Mouse (Mus musculus) ES-E14 (cell line): ENCODE results near the gene Lgmn. TPM values are rescaled to one million over a fixed set of nuclear protein-coding genes. Genes with fewer than 3 reads are reported as not detected.

Source experiments
- DNase-seq: peaks from one replicate; pipeline ENCODE4 v3.0.0-alpha.2; 2013; ENCODE audit warnings: low read depth, low spot score
- H3K27ac ChIP-seq: 2 replicates; pipeline ENCODE4 v1.5.1; 2012; ENCODE audit warnings: low read depth, mild to moderate bottlenecking, low read length, moderate library complexity, mixed read lengths; ENCODE audit not compliant: poor library complexity, insufficient read depth, severe bottlenecking
- H3K36me3 ChIP-seq: 2 replicates; pipeline ENCODE4 v1.6.1; 2012; ENCODE audit warnings: mild to moderate bottlenecking, low read length, moderate library complexity, mixed read lengths; ENCODE audit not compliant: control insufficient read depth, poor library complexity, insufficient read depth, severe bottlenecking
- H3K4me1 ChIP-seq, 2 experiments: fragments of 150-350 bp in 1 of 2; sonication (generic) in 1 of 2; 2 replicates each; pipeline ENCODE4 v1.6.1; 2012; ENCODE audit warnings: low read length in 2 of 2, mild to moderate bottlenecking in 1 of 2, mixed read lengths in 1 of 2; ENCODE audit not compliant: control insufficient read depth in 2 of 2, insufficient read depth in 2 of 2, poor library complexity in 1 of 2
- H3K4me3 ChIP-seq, 2 experiments: fragments of 150-350 bp in 1 of 2; sonication (generic) in 1 of 2; 2 replicates each; pipeline ENCODE4 v1.5.1; 2012; ENCODE audit warnings: low read length in 2 of 2, low read depth in 1 of 2, mild to moderate bottlenecking in 1 of 2, mixed read lengths in 1 of 2; ENCODE audit not compliant: insufficient read depth in 1 of 2, poor library complexity in 1 of 2, severe bottlenecking in 1 of 2
- H3K9ac ChIP-seq: 2 replicates; pipeline ENCODE4 v1.6.1; 2012; ENCODE audit warnings: low read depth, mild to moderate bottlenecking, low read length, mixed read lengths; ENCODE audit not compliant: poor library complexity, insufficient read depth, severe bottlenecking
- H3K9me3 ChIP-seq: fragments of 150-350 bp; sonication (generic); 2 replicates; pipeline ENCODE4 v1.6.1; 2012; ENCODE audit warnings: low read depth, mild to moderate bottlenecking, low read length; ENCODE audit not compliant: control insufficient read depth, insufficient read depth
- CHD2 ChIP-seq: IDR thresholded peaks from 2 replicates; pipeline ENCODE4 v1.6.1; 2014; ENCODE audit warnings: mild to moderate bottlenecking, low read depth, low read length, inconsistent platforms
- HCFC1 ChIP-seq: IDR thresholded peaks from 2 replicates; pipeline ENCODE4 v1.6.1; 2012; ENCODE audit warnings: low read length, inconsistent platforms, borderline replicate concordance; ENCODE audit not compliant: insufficient read depth
- MAFK ChIP-seq: IDR thresholded peaks from 2 replicates; pipeline ENCODE4 v1.6.1; 2014; ENCODE audit warnings: mild to moderate bottlenecking, low read depth, low read length, inconsistent platforms; ENCODE audit not compliant: insufficient read depth
- ZC3H11A ChIP-seq: IDR thresholded peaks from 2 replicates; pipeline ENCODE4 v1.6.1; 2012; ENCODE audit warnings: low read depth, mild to moderate bottlenecking, inconsistent platforms, low read length, borderline replicate concordance
- ZNF384 ChIP-seq: IDR thresholded peaks from 2 replicates; pipeline ENCODE4 v1.6.1; 2012; ENCODE audit warnings: low read depth, low read length, inconsistent platforms
- in situ Hi-C, 2 experiments: fragments of 600-800 bp; cut with MboI; formaldehyde crosslinking; loops; one replicate each; pipeline ENCODE4 v1.15.1; 2025; ENCODE audit warnings: low sequenced_read_pairs in 2 of 2, inconsistent platforms in 1 of 2; ENCODE audit not compliant: unreplicated experiment in 2 of 2
- total RNA-seq: library from RNA; depleted of rRNA; stranded (reverse); fragments of 300-350 nt; gene quantifications from 2 replicates; pipeline ENCODE4 v1.2.3, GENCODE M21; 2012

Gene Lgmn
- total RNA-seq, 1 experiment, result 99.1 TPM

DNA sequence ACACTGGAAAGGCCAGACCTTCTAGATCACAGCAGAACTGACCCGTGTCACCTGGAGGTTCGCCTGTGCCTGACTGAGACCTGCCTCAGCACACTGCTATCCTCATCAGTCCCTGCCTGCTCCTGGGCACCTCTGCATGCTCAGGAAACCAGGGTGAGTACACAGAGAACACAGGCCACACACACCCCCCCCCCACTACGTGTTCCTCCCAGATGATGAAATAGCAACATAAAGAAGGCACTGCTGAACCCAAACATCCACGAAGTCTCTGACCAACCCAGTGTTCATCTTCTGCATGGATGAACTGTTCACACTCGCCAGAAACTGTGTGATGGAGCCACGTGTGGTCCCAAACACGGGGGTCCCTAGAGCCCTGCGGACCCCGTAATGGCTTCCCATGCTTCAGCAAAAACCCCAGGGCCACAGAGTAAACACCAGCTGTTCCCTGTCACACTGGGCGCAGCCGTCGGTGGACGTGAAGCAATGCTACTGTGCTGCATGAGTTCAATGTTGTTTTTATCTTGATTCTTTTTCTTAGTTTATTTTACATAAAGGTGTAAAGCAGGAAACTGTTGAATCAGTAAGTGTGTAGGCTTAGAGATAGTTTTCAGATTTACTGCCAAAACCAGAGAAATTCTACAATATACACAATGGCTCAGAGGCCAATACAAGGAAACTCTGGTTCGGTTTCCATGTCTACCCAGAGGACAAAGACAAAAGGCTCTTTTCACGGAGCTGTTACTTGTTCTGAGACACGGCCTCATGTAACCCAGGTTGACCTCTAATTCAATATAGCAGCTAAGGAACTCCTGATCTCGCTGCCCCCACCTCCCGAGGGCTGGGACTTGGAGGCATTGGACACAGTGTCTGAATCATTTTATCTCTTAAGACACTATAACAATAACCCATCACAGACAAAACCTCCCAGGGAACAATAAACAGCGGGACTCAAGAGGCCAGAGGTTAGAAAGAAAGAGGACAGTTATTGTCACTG, 43.3 kb downstream of the Lgmn start:
- TF ChIP-seq ZNF384 (no peak), HCFC1 (no peak), ZC3H11A (no peak), MAFK (no peak), CHD2 (no peak)
- H3K4me3 ChIP-seq, result no peak overlapping the region
- in situ Hi-C loops, result loop anchor here in 1 of 2 experiments (10.0 kb wide), 1 partner anchor 69 kb away; the partner anchor contains the start of gene Golga5
- no peak overlapping the region for H3K9ac ChIP-seq
- H3K27ac ChIP-seq, result no peak overlapping the region
- peaks cover 37% of the 10 kb centered on the region for H3K36me3 ChIP-seq
- H3K4me1 ChIP-seq, result no peaks in the 10 kb centered on the region
- H3K9me3 ChIP-seq, result no peaks in the 10 kb centered on the region
- no peak for DNase-seq

DNA sequence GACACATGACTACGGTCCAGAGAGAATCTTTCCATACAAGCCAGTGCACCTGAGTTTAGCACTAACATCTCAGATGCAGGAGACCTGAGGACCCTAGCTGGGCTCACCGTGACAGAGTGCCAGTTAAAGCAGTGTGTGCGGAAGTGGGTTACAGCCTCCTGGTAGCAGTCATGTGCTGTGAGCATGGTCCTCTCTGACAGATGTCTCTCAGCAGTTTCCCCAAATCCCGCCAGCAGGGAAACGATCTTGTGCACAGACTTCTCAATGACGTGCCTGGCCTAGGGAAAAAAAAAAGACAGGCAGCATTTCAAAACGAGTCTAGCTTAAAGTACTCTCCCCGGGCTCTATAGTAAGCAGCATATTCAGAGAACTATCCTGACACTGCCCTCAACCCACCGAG, 44.1 kb downstream of the Lgmn start:
- no peak overlapping the region for H3K9ac ChIP-seq
- H3K9me3 ChIP-seq, result no peaks in the 10 kb centered on the region
- no peak overlapping the region for H3K27ac ChIP-seq
- in situ Hi-C loops, result loop anchor here in 1 of 2 experiments (10.0 kb wide), 1 partner anchor 69 kb away; the partner anchor contains the start of gene Golga5
- H3K36me3 ChIP-seq, result peaks cover 32% of the 10 kb centered on the region
- TF ChIP-seq HCFC1 (no peak), MAFK (no peak), CHD2 (no peak), ZNF384 (no peak), ZC3H11A (no peak)
- no peak for DNase-seq
- no peak overlapping the region for H3K4me3 ChIP-seq
- H3K4me1 ChIP-seq, result no peaks in the 10 kb centered on the region

DNA sequence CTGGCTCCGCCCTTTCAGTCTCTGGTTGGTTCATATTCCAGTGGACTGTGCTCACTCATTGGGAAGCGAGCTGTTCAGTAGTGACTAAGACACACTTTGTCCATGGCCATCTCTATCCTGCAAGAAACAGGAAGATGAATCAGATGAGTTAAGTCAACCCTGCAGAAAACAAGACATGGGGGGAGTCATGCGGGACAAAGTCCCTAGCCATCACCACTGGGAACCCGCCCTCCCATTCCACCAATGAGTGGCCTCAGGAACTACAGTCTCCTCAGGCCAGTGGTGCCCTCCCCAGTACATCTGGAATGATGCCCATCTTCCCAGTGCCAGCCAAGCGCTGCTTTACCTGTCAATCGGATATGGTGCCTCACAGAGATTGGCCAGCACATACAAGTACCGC, 45.1 kb downstream of the Lgmn start:
- H3K4me3 ChIP-seq, result no peak overlapping the region
- no peak for DNase-seq

DNA sequence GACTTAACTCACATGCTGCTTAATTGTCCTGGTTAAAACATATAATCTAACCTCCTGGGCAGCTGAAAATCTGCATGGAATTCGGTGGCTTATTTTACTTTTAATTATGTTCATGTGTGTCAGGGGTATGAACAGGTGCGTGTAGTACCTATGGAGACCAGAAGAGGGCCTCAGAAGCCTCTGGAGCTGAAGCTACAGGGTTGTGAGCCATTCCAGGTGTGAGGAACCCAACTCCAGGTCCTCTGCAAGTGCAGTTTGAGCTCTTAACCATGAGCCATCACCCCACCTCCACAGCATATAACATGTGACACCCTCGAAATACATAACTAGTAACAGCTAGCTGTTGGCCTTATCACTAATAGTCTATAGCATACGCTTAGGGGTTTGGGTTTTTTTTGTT, 47.6 kb downstream of the Lgmn start:
- no peak for TF ChIP-seq CHD2
- no peak for TF ChIP-seq ZNF384
- no peak for TF ChIP-seq MAFK
- TF ChIP-seq HCFC1, result no peak
- TF ChIP-seq ZC3H11A, result peak; percentile 64; the same call in 1 of the 2 replicates
- Histone ChIP-seq H3K9ac (no peak overlapping the region), H3K27ac (no peak overlapping the region), H3K4me1 (no peaks in the 10 kb centered on the region; a peak in 1 of 4 replicates), H3K36me3 (peaks cover 16% of the 10 kb centered on the region), H3K9me3 (no peaks in the 10 kb centered on the region), H3K4me3 (no peak overlapping the region)
- in situ Hi-C loops, result loop anchor here in 1 of 2 experiments (10.0 kb wide), 1 partner anchor 73 kb away; the partner anchor contains the start of gene Golga5
- DNase-seq, result no peak

More for the DNA sequence above, 45.1 kb downstream of the Lgmn start:
- in situ Hi-C loops, result loop anchor here in 1 of 2 experiments (10.0 kb wide), 1 partner anchor 70 kb away; the partner anchor contains the start of gene Golga5
- Histone ChIP-seq H3K27ac (no peak overlapping the region), H3K4me1 (no peaks in the 10 kb centered on the region; a peak in 1 of 4 replicates), H3K9ac (no peak overlapping the region), H3K9me3 (no peaks in the 10 kb centered on the region), H3K36me3 (peaks cover 25% of the 10 kb centered on the region)
- TF ChIP-seq ZC3H11A (no peak), HCFC1 (no peak), CHD2 (no peak), MAFK (no peak), ZNF384 (no peak)
